Mouse (Mus musculus) midbrain, embryonic 11.5 days (tissue): ENCODE results near the gene Ggct. TPM values are rescaled to one million over a fixed set of nuclear protein-coding genes. Genes with fewer than 3 reads are reported as not detected.

Experiments
- ATAC-seq: fragments of 200-750 bp; cut with Nextera tagmentation; 2 replicates; pipeline ENCODE4 v1.8.0; 2017; ENCODE audit warnings: moderate TSS enrichment, moderate library complexity; ENCODE audit not compliant: low FRiP score
- DNase-seq: peaks from one replicate; pipeline ENCODE4 v3.0.0; 2015; ENCODE audit warnings: low spot score; ENCODE audit errors: missing footprints
- H3K27ac ChIP-seq: fragments of 300-500 bp; sonication (generic); 2 replicates; pipeline ENCODE4 v1.5.1; 2014; ENCODE audit warnings: low read depth, low read length
- H3K27me3 ChIP-seq: fragments of 300-500 bp; sonication (generic); 2 replicates; pipeline ENCODE4 v1.6.1; 2014; ENCODE audit warnings: mild to moderate bottlenecking, low read length, moderate library complexity, mixed read lengths; ENCODE audit not compliant: control insufficient read depth, insufficient read depth
- H3K36me3 ChIP-seq: fragments of 300-500 bp; sonication (generic); 2 replicates; pipeline ENCODE4 v1.6.1; 2014; ENCODE audit warnings: mild to moderate bottlenecking, low read length, moderate library complexity, mixed read lengths; ENCODE audit not compliant: control insufficient read depth, insufficient read depth
- H3K4me1 ChIP-seq: fragments of 300-500 bp; sonication (generic); 2 replicates; pipeline ENCODE4 v1.6.1; 2014; ENCODE audit warnings: low read length; ENCODE audit not compliant: control insufficient read depth, insufficient read depth
- H3K4me2 ChIP-seq: fragments of 300-500 bp; sonication (generic); 2 replicates; pipeline ENCODE4 v1.6.1; 2014; ENCODE audit warnings: mild to moderate bottlenecking, moderate library complexity
- H3K4me3 ChIP-seq: fragments of 300-500 bp; sonication (generic); 2 replicates; pipeline ENCODE4 v1.5.1; 2014; ENCODE audit warnings: low read depth, low read length
- H3K9ac ChIP-seq: fragments of 300-500 bp; sonication (generic); 2 replicates; pipeline ENCODE4 v1.6.1; 2014; ENCODE audit warnings: low read length
- H3K9me3 ChIP-seq: fragments of 300-500 bp; sonication (generic); 2 replicates; pipeline ENCODE4 v1.6.1; 2016; ENCODE audit warnings: low read length; ENCODE audit not compliant: control insufficient read depth
- WGBS: fragments of 180-500 bp; shearing (Covaris S2); extraction: QIAGEN DNeasy Blood & Tissue Kit; methylation state at CpG from one replicate; pipeline ENCODE4 v1.1.7; 2014; 5-methylcytosine and 5-hydroxymethylcytosine counted together
- polyA plus RNA-seq: library from polyadenylated mRNA; unstranded; fragments of >200 nt; fragmentation: Nextera tagmentation; extraction: Ambion mirVana; gene quantifications from 2 replicates; pipeline ENCODE4 v1.2.1, GENCODE M21; 2014

Gene Ggct
- polyA plus RNA-seq, 1 experiment from 2014 or later: 14.4 TPM

- no peaks in the 10 kb centered on the region for H3K36me3 ChIP-seq
- H3K4me1 ChIP-seq: no peaks in the 10 kb centered on the region; the same call in 1 of the 2 replicates
- H3K9me3 ChIP-seq: no peaks in the 10 kb centered on the region
- H3K4me3 ChIP-seq: no peak overlapping the region
- no peak overlapping the region for H3K27ac ChIP-seq
- no peak for DNase-seq
- 76% methylated on average over 1 of the region's 1 CpGs for WGBS
- no peak for ATAC-seq
- no peaks in the 10 kb centered on the region; the same call in 1 of the 2 replicates for H3K27me3 ChIP-seq
- no peak overlapping the region for H3K9ac ChIP-seq
- H3K4me2 ChIP-seq: no peak overlapping the region
These were observed 17.1 kb downstream of the Ggct start for GRCm38 (mm10) chr6:54975616-54976015.

- Histone ChIP-seq H3K4me1 (no peaks in the 10 kb centered on the region; the same call in 1 of the 2 replicates), H3K36me3 (no peaks in the 10 kb centered on the region), H3K9me3 (no peaks in the 10 kb centered on the region), H3K4me2 (no peak overlapping the region), H3K27ac (no peak overlapping the region), H3K4me3 (no peak overlapping the region), H3K27me3 (no peaks in the 10 kb centered on the region; the same call in 1 of the 2 replicates), H3K9ac (no peak overlapping the region)
- no peak for ATAC-seq
- 59% methylated on average over 5 of the region's 5 CpGs for WGBS
- DNase-seq: no peak
These were observed 18.2 kb downstream of the Ggct start for GRCm38 (mm10) chr6:54974501-54974900.

GRCm38 (mm10) chr6:54972929-54973211 lies 19.9 kb downstream of the Ggct start:
- Histone ChIP-seq H3K27ac (no peak overlapping the region), H3K4me2 (peak overlapping the region; percentile 71), H3K4me1 (no peaks in the 10 kb centered on the region; the same call in 1 of the 2 replicates), H3K27me3 (no peaks in the 10 kb centered on the region; the same call in 1 of the 2 replicates), H3K9me3 (no peaks in the 10 kb centered on the region), H3K4me3 (peak overlapping the region; percentile 43; the same call in 1 of the 2 replicates), H3K9ac (no peak overlapping the region), H3K36me3 (no peaks in the 10 kb centered on the region)
- no peak for ATAC-seq
- DNase-seq: peak; percentile 89
- WGBS: 10% methylated on average over 5 of the region's 5 CpGs

- no peak within 1 kb of the TSS for H3K27ac ChIP-seq
- peak; percentile 88 for ATAC-seq
- H3K4me1 ChIP-seq: no peaks in the 10 kb centered on the region; the same call in 1 of the 2 replicates
- peak; percentile 93 for DNase-seq
- peak within 1 kb of the TSS; percentile 53 for H3K9ac ChIP-seq
- no peaks in the 10 kb centered on the region for H3K36me3 ChIP-seq
- no peaks in the 10 kb centered on the region; the same call in 1 of the 2 replicates for H3K27me3 ChIP-seq
- peak within 1 kb of the TSS; percentile 71 for H3K4me2 ChIP-seq
- WGBS: 2% methylated on average over 53 of the region's 53 CpGs
- H3K4me3 ChIP-seq: peak within 1 kb of the TSS; percentile 43
- no peaks in the 10 kb centered on the region for H3K9me3 ChIP-seq
These were observed 20.4 kb downstream of the Ggct start, which contains the start of gene Nod1 for GRCm38 (mm10) chr6:54972111-54972928. Gene Nod1, minus strand, starts transcription at chr6:54972612.

- no peaks in the 10 kb centered on the region; the same call in 1 of the 2 replicates for H3K4me1 ChIP-seq
- peak overlapping the region; percentile 53 for H3K9ac ChIP-seq
- H3K27ac ChIP-seq: no peak overlapping the region
- 18% methylated on average over 8 of the region's 8 CpGs for WGBS
- no peaks in the 10 kb centered on the region for H3K9me3 ChIP-seq
- no peaks in the 10 kb centered on the region for H3K36me3 ChIP-seq
- peak overlapping the region; percentile 71 for H3K4me2 ChIP-seq
- no peaks in the 10 kb centered on the region; the same call in 1 of the 2 replicates for H3K27me3 ChIP-seq
- peak overlapping the region; percentile 43 for H3K4me3 ChIP-seq
- ATAC-seq (no peak), DNase-seq (no peak)
These were observed 21.0 kb downstream of the Ggct start for GRCm38 (mm10) chr6:54971731-54972110.

- no peaks in the 10 kb centered on the region for H3K36me3 ChIP-seq
- no peak overlapping the region for H3K9ac ChIP-seq
- H3K27ac ChIP-seq: no peak overlapping the region
- no peak overlapping the region for H3K4me2 ChIP-seq
- DNase-seq (no peak), ATAC-seq (no peak)
- no peaks in the 10 kb centered on the region; the same call in 1 of the 2 replicates for H3K4me1 ChIP-seq
- whole genome bisulfite sequencing: 87% methylated on average over 9 of the region's 9 CpGs
- H3K4me3 ChIP-seq: no peak overlapping the region
- H3K9me3 ChIP-seq: no peaks in the 10 kb centered on the region
- no peaks in the 10 kb centered on the region; the same call in 1 of the 2 replicates for H3K27me3 ChIP-seq
These were observed 22.2 kb downstream of the Ggct start for GRCm38 (mm10) chr6:54970506-54970905.

- no peak overlapping the region for H3K4me2 ChIP-seq
- WGBS: 68% methylated on average over 2 of the region's 2 CpGs
- ATAC-seq (no peak), DNase-seq (no peak)
- H3K36me3 ChIP-seq: no peaks in the 10 kb centered on the region
- H3K27me3 ChIP-seq: no peaks in the 10 kb centered on the region; the same call in 1 of the 2 replicates
- no peak overlapping the region for H3K9ac ChIP-seq
- no peaks in the 10 kb centered on the region; the same call in 1 of the 2 replicates for H3K4me1 ChIP-seq
- no peaks in the 10 kb centered on the region for H3K9me3 ChIP-seq
- no peak overlapping the region for H3K27ac ChIP-seq
- no peak overlapping the region for H3K4me3 ChIP-seq
These were observed 22.9 kb downstream of the Ggct start for GRCm38 (mm10) chr6:54969801-54970200.

GRCm38 (mm10) chr6:54967591-54967990 lies 25.2 kb downstream of the Ggct start:
- no peak for DNase-seq
- H3K4me1 ChIP-seq: no peaks in the 10 kb centered on the region
- H3K4me3 ChIP-seq: no peak overlapping the region
- no peak overlapping the region for H3K27ac ChIP-seq
- no peaks in the 10 kb centered on the region for H3K27me3 ChIP-seq
- ATAC-seq: no peak
- no peak overlapping the region for H3K9ac ChIP-seq
- WGBS: 42% methylated on average over 10 of the region's 10 CpGs
- no peaks in the 10 kb centered on the region for H3K9me3 ChIP-seq
- H3K36me3 ChIP-seq: no peaks in the 10 kb centered on the region
- no peak overlapping the region for H3K4me2 ChIP-seq

- H3K4me3 ChIP-seq: no peak overlapping the region
- no peaks in the 10 kb centered on the region for H3K9me3 ChIP-seq
- no peaks in the 10 kb centered on the region for H3K27me3 ChIP-seq
- DNase-seq: no peak
- WGBS: 55% methylated on average over 5 of the region's 5 CpGs
- ATAC-seq: no peak
- H3K27ac ChIP-seq: no peak overlapping the region
- H3K4me2 ChIP-seq: no peak overlapping the region
- no peak overlapping the region for H3K9ac ChIP-seq
- H3K4me1 ChIP-seq: no peaks in the 10 kb centered on the region
- no peaks in the 10 kb centered on the region for H3K36me3 ChIP-seq
These were observed 27.5 kb downstream of the Ggct start for GRCm38 (mm10) chr6:54965234-54965633.
